Mouse (Mus musculus) kidney, postnatal 4 days (tissue): ENCODE data around the gene Zc3h18.
A peak's percentile ranks its signal among the peaks of the same experiment; 100 is the strongest.

Experiments used
- DNase-seq, 2 experiments: peaks; one replicate each; pipeline ENCODE4 v3.0.0; 2021; ENCODE audit warnings: mixed read lengths in 2 of 2

Zc3h18 gene

GRCm38 (mm10) chr8:122347811-122348552 is 28.4 kb upstream of the Zc3h18 start:
- no peak for DNase-seq

GRCm38 (mm10) chr8:122349357-122350297 is 26.8 kb upstream of the Zc3h18 start:
- no peak for DNase-seq

DNA sequence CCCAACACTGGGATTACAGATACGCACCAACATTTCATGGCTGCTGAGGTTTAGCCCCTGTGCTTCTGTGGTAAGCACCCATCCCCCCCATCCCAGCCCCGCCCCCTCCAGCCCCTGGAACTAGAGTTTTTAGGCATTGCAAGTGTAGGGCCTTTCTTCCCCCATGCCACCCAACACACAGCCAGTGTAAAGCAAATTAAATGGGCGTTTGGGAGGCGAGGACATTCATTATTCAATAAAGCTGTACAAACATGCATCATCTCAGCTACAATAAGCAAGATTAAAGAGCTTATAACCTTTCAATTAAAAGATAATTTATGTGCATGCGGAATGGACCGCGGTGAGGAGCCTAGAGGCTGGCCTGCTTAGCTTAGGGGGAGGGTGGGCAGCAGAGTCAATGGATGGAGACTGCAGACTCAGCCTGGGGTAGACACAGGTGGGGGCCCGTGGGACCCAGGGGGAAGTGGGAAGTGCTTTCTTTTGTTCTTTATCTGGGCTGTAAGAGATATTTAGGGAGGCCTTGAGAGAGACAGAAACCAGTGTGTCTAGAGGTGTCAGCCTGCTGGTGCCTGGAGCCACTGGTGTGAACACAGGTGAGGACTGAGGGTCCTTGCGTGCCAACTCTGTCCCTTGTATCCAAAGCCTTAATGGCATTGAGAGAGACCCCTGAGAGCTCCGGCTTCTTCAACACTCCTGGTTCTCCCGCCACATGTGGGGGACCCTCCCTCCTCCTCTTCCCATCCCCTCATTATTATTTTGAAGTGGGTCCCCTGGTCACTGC is 25.9 kb upstream of the Zc3h18 start:
- DNase-seq = no peak

DNA sequence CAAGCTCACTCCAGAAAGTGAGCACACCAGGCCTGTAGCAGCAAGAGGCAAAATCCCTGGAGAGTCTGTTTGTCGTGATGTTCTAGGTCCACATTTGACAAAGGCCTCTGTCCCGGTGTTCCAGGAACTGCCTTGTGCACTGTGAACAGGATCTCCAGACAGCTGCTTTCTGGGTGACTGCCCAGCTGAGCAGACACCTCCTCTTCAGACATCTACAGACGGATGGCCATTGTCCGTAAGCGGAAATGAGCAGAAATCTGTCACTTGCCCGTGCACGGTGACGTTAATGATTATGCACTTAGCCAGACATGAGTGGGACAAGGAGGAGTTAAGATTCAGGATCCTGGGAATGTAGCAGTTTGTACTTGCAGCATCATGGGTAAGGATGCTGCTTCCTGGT is 22.3 kb upstream of the Zc3h18 start:
- peak; percentile 30 to 47 for DNase-seq

DNA sequence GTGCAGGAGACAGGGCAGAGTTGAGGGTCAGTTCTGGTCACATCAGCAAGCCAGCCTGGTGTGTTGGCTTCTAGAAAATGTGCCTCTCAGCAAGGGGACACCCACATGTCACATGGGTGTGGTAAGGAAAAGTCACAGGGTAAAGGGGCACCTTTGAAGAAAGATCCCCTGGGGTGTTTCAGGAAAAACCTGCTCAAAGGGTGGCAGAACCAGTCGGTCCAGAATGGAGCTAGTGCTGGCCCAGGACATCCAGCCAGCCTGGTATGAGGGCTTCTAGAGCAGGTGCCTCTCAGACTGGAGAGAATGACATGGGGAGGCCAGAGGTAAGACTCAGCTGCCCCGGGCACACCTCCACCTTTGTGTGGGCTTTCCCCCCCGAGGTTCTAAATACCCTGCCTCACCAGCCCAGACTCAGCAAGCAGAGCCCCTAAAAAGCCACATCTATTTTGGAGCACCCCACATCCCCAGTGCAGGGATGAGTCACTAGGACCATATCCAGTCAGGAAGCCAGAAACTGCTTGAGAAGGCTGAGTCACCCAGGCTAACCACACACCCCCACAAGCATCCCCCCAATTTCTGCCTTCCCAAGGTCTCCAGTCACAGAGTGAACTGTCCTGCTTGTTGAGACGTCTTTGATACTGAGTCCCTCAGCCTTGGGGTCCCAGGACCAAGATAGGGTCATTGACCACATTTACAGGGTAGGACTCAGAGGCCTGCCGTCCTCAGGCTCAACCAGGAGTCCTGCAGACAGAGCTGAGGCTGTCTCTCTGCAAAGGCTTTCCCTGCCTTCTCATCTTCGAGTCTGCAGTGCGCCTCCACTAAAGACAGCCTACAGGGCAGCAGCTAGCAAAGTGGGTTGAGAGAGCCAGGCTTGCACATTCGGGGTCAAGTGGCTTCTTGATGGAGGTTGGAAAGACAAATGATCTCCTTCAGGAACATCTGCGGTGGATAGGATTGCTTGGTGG is 20.5 kb upstream of the Zc3h18 start:
- no peak for DNase-seq

DNA sequence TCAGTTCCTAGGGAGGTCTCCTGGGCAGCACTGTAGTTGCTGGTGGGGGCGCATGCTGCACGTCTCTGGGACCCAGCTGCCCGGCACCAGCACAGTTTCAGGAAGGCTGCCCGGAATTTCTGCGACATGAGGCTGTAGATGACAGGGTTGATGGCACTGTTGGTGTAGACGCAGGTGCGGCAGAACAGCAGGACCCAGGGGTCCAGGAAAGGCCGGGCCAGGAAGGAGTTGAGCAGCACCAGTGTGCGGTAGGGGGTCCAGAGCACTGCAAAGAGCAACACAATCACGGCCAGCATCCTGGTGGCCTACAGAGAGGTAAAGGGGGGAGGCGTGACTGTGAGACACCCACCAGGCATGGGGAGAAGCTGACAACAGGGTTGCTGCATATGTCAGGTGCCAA is 19.2 kb upstream of the Zc3h18 start:
- no peak for DNase-seq

DNA sequence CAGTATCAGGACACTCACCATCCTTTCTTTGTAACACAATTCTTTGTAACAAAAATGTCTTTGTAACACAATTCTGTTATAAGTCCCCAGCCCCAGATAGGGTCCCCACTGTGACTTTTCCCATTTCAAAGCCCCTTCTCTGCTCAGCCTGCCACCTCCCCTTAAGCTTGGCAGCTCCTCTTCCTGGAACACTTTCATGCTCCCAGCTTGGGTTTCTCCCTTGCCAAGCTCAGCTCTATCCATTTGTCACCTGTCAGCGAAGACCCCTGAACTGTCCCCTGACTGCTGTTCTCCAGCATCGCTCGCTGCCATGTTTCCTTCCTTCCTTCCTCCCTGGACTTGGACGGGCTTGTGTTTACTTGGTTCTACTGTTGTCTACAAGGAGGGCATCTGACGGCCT is 18.8 kb upstream of the Zc3h18 start:
- no peak for DNase-seq

DNA sequence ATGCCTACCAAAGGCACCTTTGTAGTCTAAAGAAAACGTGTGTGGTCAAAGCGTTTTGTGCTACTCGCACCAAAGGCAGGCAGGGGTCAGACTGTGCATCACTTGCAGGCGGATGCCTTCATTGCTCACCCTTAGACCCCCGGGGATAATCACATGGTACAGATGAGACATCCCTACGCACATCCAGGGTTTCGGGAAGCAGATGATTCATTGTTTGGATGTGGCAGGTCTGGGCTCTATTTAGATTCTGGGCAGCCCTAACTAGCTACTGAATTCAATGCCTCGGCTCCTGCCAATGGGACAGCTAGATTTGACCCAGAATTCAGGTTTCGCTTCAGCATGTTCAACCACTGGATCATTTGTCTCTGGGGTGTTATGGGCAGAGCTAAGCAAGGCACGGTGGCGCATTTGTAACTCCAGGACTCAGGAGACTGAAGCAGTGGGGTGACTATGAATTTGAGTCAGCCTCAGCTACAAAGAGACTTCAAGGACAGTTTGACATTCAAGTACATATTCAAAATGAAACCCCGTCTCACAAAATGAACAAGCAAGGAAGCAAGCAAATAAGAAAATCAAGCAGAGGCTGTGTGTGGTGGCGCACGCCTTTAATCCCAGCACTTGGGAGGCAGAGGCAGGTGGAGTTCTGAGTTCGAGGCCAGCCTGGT is 17.2 kb upstream of the Zc3h18 start:
- no peak for DNase-seq

DNA sequence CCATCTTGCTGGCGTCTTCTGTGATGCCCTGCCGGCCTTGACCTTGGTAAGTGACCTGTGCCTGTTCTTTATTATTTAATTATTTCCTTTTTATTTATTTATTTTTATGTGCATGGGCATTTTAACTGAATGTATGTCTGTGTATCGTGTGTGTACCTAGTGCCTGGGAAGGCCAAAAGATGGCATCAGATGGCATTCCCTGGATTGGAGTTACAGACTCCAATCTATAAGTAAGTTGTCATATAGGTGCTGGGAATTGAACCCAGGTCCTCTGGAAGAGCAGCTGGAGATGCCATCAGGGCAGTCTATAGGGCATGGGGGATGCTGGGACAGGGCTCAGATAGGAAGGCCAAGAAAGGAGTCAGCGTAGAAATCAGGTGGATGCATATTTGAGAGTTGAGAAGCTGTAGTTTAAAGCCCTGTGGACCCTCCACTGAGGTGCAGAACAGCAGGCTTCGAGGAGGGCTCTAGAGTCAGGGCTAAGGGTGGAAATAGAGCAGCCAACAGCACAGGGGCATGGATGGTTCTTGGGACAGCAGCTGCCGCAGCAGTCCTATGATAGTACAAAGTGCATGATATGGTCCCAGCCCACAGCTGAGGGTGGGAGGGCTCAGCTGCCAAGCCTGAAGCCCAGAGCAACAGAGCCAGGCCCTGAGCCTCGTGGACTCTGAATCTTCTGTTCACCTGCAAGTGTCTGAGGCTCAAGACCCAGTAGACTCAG is 15.6 kb upstream of the Zc3h18 start, which contains the start of gene Trhr2:
Gene Trhr2 (minus strand): TSS at position 51 of the 721 bp plus-strand sequence.
- no peak for DNase-seq

- DNase-seq = no peak
These were observed 14.1 kb upstream of the Zc3h18 start for GRCm38 (mm10) chr8:122362271-122362670.

DNA sequence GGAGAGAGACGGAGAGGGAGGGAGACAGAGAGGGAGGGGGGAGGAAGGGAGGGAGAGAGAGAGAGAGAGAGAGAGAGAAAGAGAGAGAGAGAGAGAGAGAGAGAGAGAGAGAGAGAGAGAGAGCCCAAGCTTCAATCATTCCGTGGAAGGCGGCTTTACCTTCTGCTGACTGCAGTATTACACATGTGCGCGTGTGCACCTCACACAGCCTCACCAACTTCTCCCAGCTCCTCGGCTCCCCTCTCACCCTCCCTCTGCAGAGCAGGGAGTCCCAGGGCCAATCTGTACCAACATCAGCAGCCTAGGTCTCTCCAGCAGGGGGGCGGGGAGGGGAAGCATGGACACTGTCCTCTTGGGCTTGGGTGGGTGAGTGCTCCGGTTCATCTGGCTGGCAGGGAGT is 13.4 kb upstream of the Zc3h18 start:
- no peak for DNase-seq

DNA sequence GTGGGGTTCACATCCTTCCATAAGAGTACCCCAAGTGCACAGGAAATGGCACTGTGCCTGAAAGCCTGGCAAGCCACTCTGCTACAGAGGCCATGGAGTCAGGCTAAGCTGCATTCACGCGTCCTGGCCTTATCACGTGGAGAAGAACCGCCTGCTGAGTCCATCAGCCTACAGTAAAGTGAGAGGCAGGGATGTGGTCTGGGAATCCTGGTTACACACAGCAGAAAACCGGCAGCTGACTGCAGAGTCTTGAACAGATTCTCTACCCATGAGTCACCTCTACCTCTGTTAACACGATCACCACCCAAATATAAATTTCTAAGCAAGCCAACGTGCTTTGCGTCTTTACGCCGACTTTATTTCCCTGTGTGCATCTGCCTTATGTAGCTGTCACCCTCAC is 7.9 kb upstream of the Zc3h18 start:
- DNase-seq = no peak

GRCm38 (mm10) chr8:122369665-122370064 is 6.7 kb upstream of the Zc3h18 start:
- DNase-seq = peak; percentile 88 to 91

DNA sequence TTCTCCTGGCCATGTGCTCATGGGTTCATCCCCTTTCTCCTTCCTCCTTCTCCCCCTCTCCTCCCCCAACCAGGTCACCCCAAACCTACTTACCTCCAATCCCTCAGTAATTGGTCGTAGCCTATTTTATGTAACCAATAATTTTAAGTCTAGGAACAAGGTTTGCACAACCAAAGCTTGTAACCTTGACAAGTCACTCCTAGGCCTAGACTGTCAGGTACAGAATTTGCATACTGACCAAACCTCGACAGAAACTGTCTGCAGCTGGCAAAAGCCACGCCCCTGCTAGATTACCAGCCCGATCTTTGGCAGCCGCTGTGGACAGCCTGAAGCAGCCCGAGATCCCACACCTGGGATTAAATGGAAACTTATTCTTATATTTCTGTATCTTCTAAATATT is 4.7 kb upstream of the Zc3h18 start:
- DNase-seq = no peak

DNA sequence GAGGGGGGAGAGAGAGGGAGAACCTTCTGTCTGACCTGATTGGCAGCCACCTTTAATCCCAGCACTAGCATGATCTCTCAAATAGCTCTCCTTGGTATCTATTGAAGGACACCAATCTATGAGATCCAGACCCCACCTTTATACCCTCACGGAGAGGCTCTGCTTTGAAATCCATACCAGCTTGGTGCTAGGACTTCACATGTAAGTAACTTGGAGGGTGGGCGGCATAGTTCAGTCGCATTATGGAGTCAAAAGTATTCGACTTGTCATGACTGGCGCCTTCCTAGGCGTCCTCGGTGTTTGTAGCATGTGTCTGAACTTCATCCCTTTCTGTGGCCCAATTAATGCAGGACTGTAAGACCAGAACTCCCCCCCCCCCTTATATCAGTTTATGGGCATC is 1.1 kb upstream of the Zc3h18 start:
- no peak for DNase-seq

GRCm38 (mm10) chr8:122375751-122376364 is 551 bp upstream of the Zc3h18 start:
- no peak for DNase-seq

DNA sequence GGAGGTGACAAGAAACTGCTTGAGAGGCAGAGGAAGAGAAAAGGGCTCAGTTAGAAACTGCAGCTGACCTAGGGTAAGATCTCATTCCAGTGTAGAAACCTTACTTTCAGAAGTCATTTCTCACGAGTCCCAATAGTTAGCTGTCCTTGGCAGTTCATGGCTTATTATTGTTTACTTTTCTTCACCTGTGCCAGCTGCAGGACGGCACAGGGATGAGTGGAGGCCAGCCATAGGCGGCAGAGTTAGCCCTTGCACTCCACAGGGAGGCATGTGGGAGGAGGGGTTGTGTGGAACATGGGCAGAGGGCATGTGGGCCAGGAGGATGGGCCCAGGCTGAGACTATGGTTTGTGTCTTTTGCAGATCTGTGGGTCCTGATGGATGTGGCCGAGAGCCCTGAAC is 6.6 kb downstream of the Zc3h18 start:
- no peak for DNase-seq

DNA sequence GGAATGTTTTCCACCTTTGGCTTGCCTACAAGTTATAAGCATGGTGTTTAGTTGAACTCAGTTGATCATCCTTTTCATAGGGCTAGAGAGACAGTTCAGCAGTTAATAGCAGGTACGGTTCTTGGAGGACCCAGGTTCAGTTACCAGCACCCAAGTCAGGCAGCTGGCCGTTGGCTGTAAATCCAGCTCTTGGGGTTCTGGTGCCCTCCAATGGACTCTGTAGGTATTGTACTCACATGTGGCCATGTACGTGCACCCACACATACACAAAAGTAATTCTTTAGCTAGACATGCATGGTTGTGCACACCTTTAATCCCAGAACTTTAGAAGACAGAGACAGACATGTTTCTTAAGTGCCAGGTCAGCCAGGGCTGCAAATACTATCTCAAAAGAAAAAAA is 12.9 kb downstream of the Zc3h18 start:
- no peak for DNase-seq

GRCm38 (mm10) chr8:122390758-122391157 is 14.3 kb downstream of the Zc3h18 start:
- no peak for DNase-seq

DNA sequence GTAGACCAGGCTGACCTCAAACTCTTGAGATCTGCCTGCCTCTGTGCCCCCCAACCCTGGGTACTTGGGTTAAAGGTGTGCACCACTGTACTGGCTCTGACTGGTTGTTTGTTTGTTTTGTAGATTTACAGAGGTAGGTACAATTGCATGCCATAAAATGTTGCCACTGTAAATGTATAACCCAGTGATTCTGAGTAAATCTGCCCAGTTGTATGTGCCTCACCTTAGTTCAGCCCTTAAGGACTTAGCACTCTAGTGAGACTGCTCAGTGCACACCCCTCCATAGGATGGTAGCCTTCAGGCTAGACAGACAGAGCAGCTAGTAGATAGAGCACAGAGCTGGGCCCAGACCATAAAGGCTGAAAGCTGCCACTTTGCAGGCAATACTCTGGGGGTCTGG is 17.3 kb downstream of the Zc3h18 start:
- DNase-seq = no peak
